Mouse (Mus musculus) hematopoietic stem cell, adult 5-6 weeks (primary cell): ENCODE results near the gene Rnf169. TPM values are rescaled to one million over a fixed set of nuclear protein-coding genes. Genes with fewer than 3 reads are reported as not detected.

Experiments used
- ATAC-seq, 2 experiments: fragments of 125-278 bp in 1 of 2; replicated peaks in 1 of 2; 2 replicates each; pipeline ENCODE4 v1.8.0; 2016 to 2017; ENCODE audit warnings: inconsistent platforms in 2 of 2, mild to moderate bottlenecking in 2 of 2, moderate number of reproducible peaks in 2 of 2, low read depth in 1 of 2, moderate TSS enrichment in 1 of 2; ENCODE audit not compliant: low FRiP score in 2 of 2, poor library complexity in 2 of 2, severe bottlenecking in 2 of 2, insufficient read depth in 1 of 2, low TSS enrichment in 1 of 2
- total RNA-seq: library from RNA; stranded (forward); fragments of 172-1452, 232-1000 nt; gene quantifications from 2 replicates; pipeline ENCODE4 v1.2.3, GENCODE M21; 2017

The Rnf169 gene
- total RNA-seq, 1 experiment from 2014 or later = 23.1 TPM

GRCm38 (mm10) chr7:99887230-99887735 is 93.0 kb downstream of the Rnf169 start:
- no peak for ATAC-seq

- ATAC-seq = no peak
Observed at GRCm38 (mm10) chr7:99878254-99878653, 102.0 kb downstream of the Rnf169 start.

GRCm38 (mm10) chr7:99876345-99876744 is 103.9 kb downstream of the Rnf169 start:
- ATAC-seq = peak; percentile 78 to 84

DNA sequence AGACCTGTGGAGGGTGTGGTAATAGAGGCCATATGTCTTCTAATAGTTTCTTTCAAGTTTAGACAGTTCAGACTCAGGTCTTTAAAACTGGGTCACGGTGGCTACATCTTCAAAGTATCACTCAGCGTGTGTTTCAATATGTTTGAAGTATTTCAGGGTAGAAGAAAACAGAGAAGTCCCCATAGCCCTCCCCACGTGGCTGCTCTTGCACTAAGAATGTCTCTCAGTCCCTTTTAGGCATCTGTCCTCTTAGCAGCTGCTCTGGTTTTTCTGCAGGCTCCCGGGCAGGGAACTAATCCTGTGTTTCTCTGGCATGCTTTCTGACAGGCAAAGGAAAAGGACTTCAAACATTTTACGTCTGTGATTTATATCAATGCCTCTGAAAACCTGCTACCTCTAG is 104.4 kb downstream of the Rnf169 start:
- ATAC-seq = no peak

- no peak for ATAC-seq
Observed at GRCm38 (mm10) chr7:99873965-99874364, 106.3 kb downstream of the Rnf169 start.

Other genes starting within 250 kb of the Rnf169 start
- not detected in 2 replicates for gene Olfr521, start 216.9 kb downstream of the Rnf169 start, total RNA-seq
- 3.7 and 6.1 TPM in 2 replicates for gene Neu3, start 152.0 kb downstream of the Rnf169 start, total RNA-seq
- gene Xrra1, start 121.3 kb downstream of the Rnf169 start, total RNA-seq = not detected in 2 replicates
- 168 and 175 TPM in 2 replicates for gene Spcs2, start 117.0 kb downstream of the Rnf169 start, total RNA-seq
- not detected in 2 replicates for gene Chrdl2, start 25.7 kb upstream of the Rnf169 start, total RNA-seq
- gene Pold3, start 141.1 kb upstream of the Rnf169 start, total RNA-seq = 118 and 147 TPM in 2 replicates
- 14.0 and 15.7 TPM in 2 replicates for gene Lipt2, start 178.8 kb upstream of the Rnf169 start, total RNA-seq
- gene Kcne3, start 196.1 kb upstream of the Rnf169 start, total RNA-seq = 0.55 and 3.7 TPM in 2 replicates
- gene Pgm2l1, start 246.9 kb upstream of the Rnf169 start, total RNA-seq = 22.4 and 29.2 TPM in 2 replicates